Mouse (Mus musculus): ENCODE data around the gene Gprin2. TPM values are rescaled to one million over a fixed set of nuclear protein-coding genes. Genes with fewer than 3 reads are reported as not detected.

Gprin2 gene
- polyA plus RNA-seq, 1 experiment from 2014 or later: 0.30 TPM

GRCm38 (mm10) chr14:34183101-34183500 lies 18.4 kb downstream of the Gprin2 start:
- ATAC-seq (ENCODE audit: low read depth): no peak
- Histone ChIP-seq H3K4me2 (ENCODE audit: low read depth, low read length) (no peak overlapping the region), H3K27me3 (ENCODE audit: control insufficient read depth, insufficient read depth, low read depth, low read length) (no peaks in the 10 kb centered on the region), H3K36me3 (ENCODE audit: control insufficient read depth, insufficient read depth, low read length) (no peaks in the 10 kb centered on the region), H3K4me1 (replicated peaks; ENCODE audit: control insufficient read depth, insufficient read depth, low read length) (no peaks in the 10 kb centered on the region), H3K4me3 (ENCODE audit: low read length) (no peak overlapping the region), H3K9ac (ENCODE audit: low read length) (no peak overlapping the region), H3K27ac (ENCODE audit: low read length) (no peak overlapping the region), H3K9me3 (ENCODE audit: control insufficient read depth, low read length) (no peaks in the 10 kb centered on the region; the same call in 1 of the 2 replicates)
- WGBS: 81% methylated on average over 1 of the region's 1 CpGs

GRCm38 (mm10) chr14:34179351-34179750 lies 22.1 kb downstream of the Gprin2 start:
- H3K4me2 ChIP-seq (ENCODE audit: low read depth, low read length): no peak overlapping the region
- H3K9ac ChIP-seq (ENCODE audit: low read length): no peak overlapping the region
- 76% methylated on average over 3 of the region's 3 CpGs for WGBS
- H3K36me3 ChIP-seq (ENCODE audit: control insufficient read depth, insufficient read depth, low read length): no peaks in the 10 kb centered on the region
- no peaks in the 10 kb centered on the region for H3K27me3 ChIP-seq (ENCODE audit: control insufficient read depth, insufficient read depth, low read depth, low read length)
- no peak for ATAC-seq (ENCODE audit: low read depth)
- no peak overlapping the region for H3K4me3 ChIP-seq (ENCODE audit: low read length)
- no peaks in the 10 kb centered on the region; the same call in 1 of the 2 replicates for H3K9me3 ChIP-seq (ENCODE audit: control insufficient read depth, low read length)
- H3K27ac ChIP-seq (ENCODE audit: low read length): no peak overlapping the region
- no peaks in the 10 kb centered on the region for H3K4me1 ChIP-seq (replicated peaks; ENCODE audit: control insufficient read depth, insufficient read depth, low read length)

GRCm38 (mm10) chr14:34171107-34171506 lies 30.3 kb downstream of the Gprin2 start:
- WGBS: 63% methylated on average over 3 of the region's 3 CpGs
- Histone ChIP-seq H3K9ac (ENCODE audit: low read length) (no peak overlapping the region), H3K4me2 (ENCODE audit: low read depth, low read length) (no peak overlapping the region), H3K4me1 (replicated peaks; ENCODE audit: control insufficient read depth, insufficient read depth, low read length) (no peaks in the 10 kb centered on the region), H3K9me3 (ENCODE audit: control insufficient read depth, low read length) (no peaks in the 10 kb centered on the region), H3K4me3 (ENCODE audit: low read length) (no peak overlapping the region), H3K27ac (ENCODE audit: low read length) (no peak overlapping the region), H3K27me3 (ENCODE audit: control insufficient read depth, insufficient read depth, low read depth, low read length) (no peaks in the 10 kb centered on the region), H3K36me3 (ENCODE audit: control insufficient read depth, insufficient read depth, low read length) (no peaks in the 10 kb centered on the region)
- ATAC-seq (ENCODE audit: low read depth): no peak

GRCm38 (mm10) chr14:34155752-34156151 lies 45.7 kb downstream of the Gprin2 start:
- H3K9ac ChIP-seq (ENCODE audit: low read length): no peak overlapping the region
- H3K4me3 ChIP-seq (ENCODE audit: low read length): no peak overlapping the region
- no peaks in the 10 kb centered on the region for H3K27me3 ChIP-seq (ENCODE audit: control insufficient read depth, insufficient read depth, low read depth, low read length)
- ATAC-seq (ENCODE audit: low read depth): no peak
- H3K27ac ChIP-seq (ENCODE audit: low read length): no peak overlapping the region
- no peaks in the 10 kb centered on the region for H3K36me3 ChIP-seq (ENCODE audit: control insufficient read depth, insufficient read depth, low read length)
- H3K9me3 ChIP-seq (ENCODE audit: control insufficient read depth, low read length): no peaks in the 10 kb centered on the region
- H3K4me1 ChIP-seq (replicated peaks; ENCODE audit: control insufficient read depth, insufficient read depth, low read length): no peaks in the 10 kb centered on the region
- no peak overlapping the region for H3K4me2 ChIP-seq (ENCODE audit: low read depth, low read length)
- WGBS: 69% methylated on average over 12 of the region's 12 CpGs

- Histone ChIP-seq H3K36me3 (ENCODE audit: control insufficient read depth, insufficient read depth, low read length) (no peaks in the 10 kb centered on the region), H3K27ac (ENCODE audit: low read length) (no peak overlapping the region), H3K9ac (ENCODE audit: low read length) (no peak overlapping the region), H3K9me3 (ENCODE audit: control insufficient read depth, low read length) (no peaks in the 10 kb centered on the region), H3K4me1 (replicated peaks; ENCODE audit: control insufficient read depth, insufficient read depth, low read length) (no peaks in the 10 kb centered on the region), H3K4me2 (ENCODE audit: low read depth, low read length) (no peak overlapping the region), H3K4me3 (ENCODE audit: low read length) (no peak overlapping the region), H3K27me3 (ENCODE audit: control insufficient read depth, insufficient read depth, low read depth, low read length) (no peaks in the 10 kb centered on the region)
- ATAC-seq (ENCODE audit: low read depth): peak; percentile 64; the same call in 1 of the 2 replicates
- WGBS: 47% methylated on average over 9 of the region's 9 CpGs
Observed at GRCm38 (mm10) chr14:34154601-34155337, 46.7 kb downstream of the Gprin2 start.

GRCm38 (mm10) chr14:34152342-34152741 lies 49.1 kb downstream of the Gprin2 start, which contains the start of gene Npy4r:
TSS of gene Npy4r (minus strand) at chr14:34152489.
- Histone ChIP-seq H3K27ac (ENCODE audit: low read length) (no peak within 1 kb of the TSS), H3K4me3 (ENCODE audit: low read length) (no peak within 1 kb of the TSS), H3K9me3 (ENCODE audit: control insufficient read depth, low read length) (no peaks in the 10 kb centered on the region), H3K9ac (ENCODE audit: low read length) (no peak within 1 kb of the TSS), H3K4me2 (ENCODE audit: low read depth, low read length) (peak within 1 kb of the TSS; percentile 26), H3K36me3 (ENCODE audit: control insufficient read depth, insufficient read depth, low read length) (no peaks in the 10 kb centered on the region), H3K4me1 (replicated peaks; ENCODE audit: control insufficient read depth, insufficient read depth, low read length) (no peaks in the 10 kb centered on the region), H3K27me3 (ENCODE audit: control insufficient read depth, insufficient read depth, low read depth, low read length) (no peaks in the 10 kb centered on the region)
- peak; percentile 91 for ATAC-seq (ENCODE audit: low read depth)
- 6% methylated on average over 16 of the region's 16 CpGs for WGBS

- no peak for ATAC-seq (ENCODE audit: low read depth)
- Histone ChIP-seq H3K27me3 (ENCODE audit: control insufficient read depth, insufficient read depth, low read depth, low read length) (no peaks in the 10 kb centered on the region), H3K9ac (ENCODE audit: low read length) (no peak overlapping the region), H3K36me3 (ENCODE audit: control insufficient read depth, insufficient read depth, low read length) (no peaks in the 10 kb centered on the region), H3K4me3 (ENCODE audit: low read length) (no peak overlapping the region), H3K9me3 (ENCODE audit: control insufficient read depth, low read length) (no peaks in the 10 kb centered on the region), H3K4me1 (replicated peaks; ENCODE audit: control insufficient read depth, insufficient read depth, low read length) (no peaks in the 10 kb centered on the region), H3K27ac (ENCODE audit: low read length) (no peak overlapping the region), H3K4me2 (ENCODE audit: low read depth, low read length) (no peak overlapping the region)
- WGBS: 90% methylated on average over 10 of the region's 10 CpGs
Observed at GRCm38 (mm10) chr14:34142915-34143314, 58.5 kb downstream of the Gprin2 start.

- Histone ChIP-seq H3K4me2 (ENCODE audit: low read depth, low read length) (no peak overlapping the region), H3K36me3 (ENCODE audit: control insufficient read depth, insufficient read depth, low read length) (no peaks in the 10 kb centered on the region), H3K27ac (ENCODE audit: low read length) (no peak overlapping the region), H3K9me3 (ENCODE audit: control insufficient read depth, low read length) (no peaks in the 10 kb centered on the region), H3K4me3 (ENCODE audit: low read length) (no peak overlapping the region), H3K4me1 (replicated peaks; ENCODE audit: control insufficient read depth, insufficient read depth, low read length) (no peaks in the 10 kb centered on the region), H3K9ac (ENCODE audit: low read length) (no peak overlapping the region), H3K27me3 (ENCODE audit: control insufficient read depth, insufficient read depth, low read depth, low read length) (no peaks in the 10 kb centered on the region)
- WGBS: 74% methylated on average over 1 of the region's 1 CpGs
- no peak for ATAC-seq (ENCODE audit: low read depth)
Observed at GRCm38 (mm10) chr14:34142316-34142715, 59.1 kb downstream of the Gprin2 start.

- no peak for ATAC-seq (ENCODE audit: low read depth)
- Histone ChIP-seq H3K27me3 (ENCODE audit: control insufficient read depth, insufficient read depth, low read depth, low read length) (no peaks in the 10 kb centered on the region), H3K36me3 (ENCODE audit: control insufficient read depth, insufficient read depth, low read length) (no peaks in the 10 kb centered on the region), H3K27ac (ENCODE audit: low read length) (no peak overlapping the region), H3K4me3 (ENCODE audit: low read length) (no peak overlapping the region), H3K9me3 (ENCODE audit: control insufficient read depth, low read length) (no peaks in the 10 kb centered on the region), H3K4me1 (replicated peaks; ENCODE audit: control insufficient read depth, insufficient read depth, low read length) (no peaks in the 10 kb centered on the region), H3K9ac (ENCODE audit: low read length) (no peak overlapping the region), H3K4me2 (ENCODE audit: low read depth, low read length) (no peak overlapping the region)
- 70% methylated on average over 15 of the region's 15 CpGs for WGBS
Observed at GRCm38 (mm10) chr14:34139671-34140664, 61.5 kb downstream of the Gprin2 start.
